Mouse (Mus musculus): ENCODE results near the gene Pitpnm2. TPM values are rescaled to one million over a fixed set of nuclear protein-coding genes. Genes with fewer than 3 reads are reported as not detected.

The Pitpnm2 gene
- total and polyA plus RNA-seq, 3 experiments = 7.0 to 22.2 TPM; not detected in 1

DNA sequence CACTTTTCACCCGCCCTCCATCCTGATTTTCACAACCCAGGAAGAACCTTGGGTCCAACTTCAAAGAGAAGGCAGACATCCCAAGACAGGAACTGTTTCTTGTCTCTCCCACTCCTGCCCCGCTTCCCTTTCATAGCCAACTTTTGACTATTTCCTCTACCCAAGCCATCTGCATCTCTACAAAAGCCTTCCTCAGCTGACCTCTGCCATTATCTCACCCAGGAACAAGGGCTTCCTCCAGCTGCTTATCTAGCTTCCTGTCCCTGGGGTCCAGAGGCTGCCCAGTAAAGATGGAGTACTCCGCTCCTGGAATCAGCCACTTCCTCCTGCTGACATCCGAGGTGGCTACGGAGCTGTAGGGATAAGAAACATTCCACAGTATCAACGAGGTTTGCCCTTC lies 17.3 kb upstream of the Pitpnm2 start (continued):
- TF ChIP-seq POLR2AphosphoS5 (IDR thresholded peaks at IDR 0.05; ENCODE audit: borderline replicate concordance, low read depth, low read length) = no peak

- H3K4me1 ChIP-seq (ENCODE audit: control insufficient read depth in 1 of 2, insufficient read depth in 2 of 2, low read length in 2 of 2) = peaks cover 7 to 23% of the 10 kb centered on the region in 2 experiments
- no peaks in the 10 kb centered on the region for H3K27me3 ChIP-seq (ENCODE audit: control insufficient read depth in 1 of 2, insufficient read depth in 2 of 2, low read length in 2 of 2)
- no peak for DNase-seq (ENCODE audit: low read depth, low spot score)
- peaks cover 16% of the 10 kb centered on the region in 2 experiments for H3K36me3 ChIP-seq (ENCODE audit: control insufficient read depth in 1 of 2, insufficient read depth in 2 of 2, low read length in 2 of 2)
- H3K79me2 ChIP-seq (ENCODE audit: control insufficient read depth, insufficient read depth, low read length, poor library complexity) = no peaks in the 10 kb centered on the region
- no peak overlapping the region for H3K4me3 ChIP-seq (ENCODE audit: control insufficient read depth in 1 of 2, insufficient read depth in 1 of 2, low read depth in 2 of 2, low read length in 2 of 2)
- no peaks in the 10 kb centered on the region for H3K9me3 ChIP-seq (replicated peaks; ENCODE audit: insufficient read depth, low read length)
- no peak for TF ChIP-seq ZC3H11A (IDR thresholded peaks at IDR 0.05; ENCODE audit: low read depth, low read length)
- no peak for TF ChIP-seq USF2 (IDR thresholded peaks at IDR 0.05; ENCODE audit: borderline replicate concordance in 1 of 2, insufficient read depth in 1 of 2, low read depth in 1 of 2, low read length in 2 of 2)
- no peak for TF ChIP-seq RAD21 (IDR thresholded peaks at IDR 0.05; ENCODE audit: low read depth, low read length)
- TF ChIP-seq NRF1 (IDR thresholded peaks at IDR 0.05; ENCODE audit: insufficient read depth, low read depth, low read length, poor library complexity, severe bottlenecking) = no peak
- no peak for TF ChIP-seq POLR2AphosphoS2 (IDR thresholded peaks at IDR 0.05; ENCODE audit: low read length)
- no peak for TF ChIP-seq TCF12 (IDR thresholded peaks at IDR 0.05; ENCODE audit: low read depth, low read length)
- TF ChIP-seq TAL1 (IDR thresholded peaks at IDR 0.05; ENCODE audit: low read length) = no peak
- no peak for TF ChIP-seq ETS1 (IDR thresholded peaks at IDR 0.05; ENCODE audit: low read depth, low read length)
- TF ChIP-seq ELF1 (IDR thresholded peaks at IDR 0.05; ENCODE audit: low read depth, low read length) = no peak
- no peak for TF ChIP-seq HCFC1 (IDR thresholded peaks at IDR 0.05; ENCODE audit: low read depth, low read length)
- TF ChIP-seq UBTF (IDR thresholded peaks at IDR 0.05; ENCODE audit: borderline replicate concordance, insufficient read depth, low read depth, low read length) = no peak
- TF ChIP-seq SIN3A (IDR thresholded peaks at IDR 0.05; ENCODE audit: low read length) = no peak
- TF ChIP-seq GATA1 (IDR thresholded peaks at IDR 0.05; ENCODE audit: low read depth, low read length) = no peak
- TF ChIP-seq MAFK (IDR thresholded peaks at IDR 0.05; ENCODE audit: borderline replicate concordance, low read depth, low read length) = no peak
- TF ChIP-seq POLR2AphosphoS5 (IDR thresholded peaks at IDR 0.05; ENCODE audit: borderline replicate concordance, low read depth, low read length) = no peak
- no peak for TF ChIP-seq MYB (IDR thresholded peaks at IDR 0.05; ENCODE audit: low read depth, low read length)
- no peak for TF ChIP-seq MYC (IDR thresholded peaks at IDR 0.05; ENCODE audit: low read depth, low read length)
- TF ChIP-seq GABPA (IDR thresholded peaks at IDR 0.05; ENCODE audit: low read depth, low read length) = no peak
- TF ChIP-seq MAZ (IDR thresholded peaks at IDR 0.05; ENCODE audit: low read depth, low read length) = no peak
- H3K27ac ChIP-seq (ENCODE audit: control insufficient read depth, low read depth, low read length) = no peak overlapping the region
- no peak overlapping the region for H3K9ac ChIP-seq (ENCODE audit: control insufficient read depth, low read depth, low read length, poor library complexity, severe bottlenecking)
Measured at GRCm38 (mm10) chr5:124263246-124263645, 13.7 kb upstream of the Pitpnm2 start.

All from MEL (cell line).